Mouse (Mus musculus): ENCODE data around the gene Pomgnt1.

The Pomgnt1 gene

GRCm38 (mm10) chr4:116173072-116173471 is 49.4 kb downstream of the Pomgnt1 start, which contains the start of the genes 1700042G07Rik and Gm49337:
TSS of gene 1700042G07Rik (plus strand) at chr4:116173372.
TSS of gene Gm49337 (plus strand) at chr4:116173384.
- DNase-seq (ENCODE audit: low spot score) = no peak

GRCm38 (mm10) chr4:116173752-116174151 is 50.1 kb downstream of the Pomgnt1 start:
- DNase-seq (ENCODE audit: low spot score) = no peak

- no peak for DNase-seq (ENCODE audit: low spot score)
Measured at GRCm38 (mm10) chr4:116174466-116175116, 51.0 kb downstream of the Pomgnt1 start.

- no peak for DNase-seq (ENCODE audit: low spot score)
Measured at GRCm38 (mm10) chr4:116175136-116175535, 51.5 kb downstream of the Pomgnt1 start.

- DNase-seq (ENCODE audit: low spot score) = no peak
Measured at GRCm38 (mm10) chr4:116175711-116176542, 52.3 kb downstream of the Pomgnt1 start.

- DNase-seq (ENCODE audit: low spot score) = no peak
Measured at GRCm38 (mm10) chr4:116176543-116176988, 52.9 kb downstream of the Pomgnt1 start.

- DNase-seq (ENCODE audit: low spot score) = no peak
Measured at GRCm38 (mm10) chr4:116177140-116177539, 53.5 kb downstream of the Pomgnt1 start.

- no peak for DNase-seq (ENCODE audit: low spot score)
Measured at GRCm38 (mm10) chr4:116182079-116182478, 58.4 kb downstream of the Pomgnt1 start.

- no peak for DNase-seq (ENCODE audit: low spot score)
Measured at GRCm38 (mm10) chr4:116182745-116183144, 59.1 kb downstream of the Pomgnt1 start.

GRCm38 (mm10) chr4:116185083-116185482 is 61.4 kb downstream of the Pomgnt1 start:
- no peak for DNase-seq (ENCODE audit: low spot score)

- DNase-seq (ENCODE audit: low spot score) = no peak
Measured at GRCm38 (mm10) chr4:116192286-116192835, 68.7 kb downstream of the Pomgnt1 start.

GRCm38 (mm10) chr4:116193583-116194383 is 70.1 kb downstream of the Pomgnt1 start:
- no peak for DNase-seq (ENCODE audit: low spot score)

GRCm38 (mm10) chr4:116198422-116198821 is 74.8 kb downstream of the Pomgnt1 start:
- no peak for DNase-seq (ENCODE audit: low spot score)

GRCm38 (mm10) chr4:116204422-116204821 is 80.8 kb downstream of the Pomgnt1 start:
- no peak for DNase-seq (ENCODE audit: low spot score)

- DNase-seq (ENCODE audit: low spot score) = no peak
Measured at GRCm38 (mm10) chr4:116206531-116206930, 82.9 kb downstream of the Pomgnt1 start.

- no peak for DNase-seq (ENCODE audit: low spot score)
Measured at GRCm38 (mm10) chr4:116208891-116209290, 85.3 kb downstream of the Pomgnt1 start.
